In genomic region chr9:121445364-121445763, GRCm38 (mm10) we compare ENCODE assay signal across 8 mouse cellular contexts. TPM values are rescaled to one million over a fixed set of nuclear protein-coding genes. Genes with fewer than 3 reads are reported as not detected.
DNase-seq lines count a peak whose midpoint lies in the region; ATAC-seq and TF ChIP-seq lines count a peak whose summit lies in the region.

No protein-coding gene starts in this region.

- no peak overlapping the region for H3K9ac ChIP-seq in midbrain, postnatal 0 days (replicated peaks; ENCODE audit: low read length, poor library complexity, severe bottlenecking)
- no peak overlapping the region for H3K9ac ChIP-seq in midbrain, embryonic 11.5 days (ENCODE audit: low read length)
- H3K9ac ChIP-seq in liver, embryonic 12.5 days, result no peak overlapping the region

- 97% methylated on average over 2 of the region's 2 CpGs for WGBS in midbrain, postnatal 0 days
- WGBS in midbrain, embryonic 11.5 days, result 86% methylated on average over 2 of the region's 2 CpGs
- 69% methylated on average over 2 of the region's 2 CpGs for WGBS in liver, embryonic 12.5 days (ENCODE audit: insufficient replicate concordance)

- H3K4me3 ChIP-seq in midbrain, postnatal 0 days (ENCODE audit: low read depth, low read length), result no peak overlapping the region
- no peak overlapping the region for H3K4me3 ChIP-seq in midbrain, embryonic 11.5 days (ENCODE audit: low read depth, low read length)
- no peak overlapping the region for H3K4me3 ChIP-seq in liver, embryonic 12.5 days

- peak; percentile 63 for TF ChIP-seq CTCF in midbrain, postnatal 0 days (IDR thresholded peaks at IDR 0.05)

- peaks cover 86% of the 10 kb centered on the region for H3K36me3 ChIP-seq in midbrain, postnatal 0 days (ENCODE audit: insufficient read depth, low read length)
- H3K36me3 ChIP-seq in midbrain, embryonic 11.5 days (ENCODE audit: control insufficient read depth, insufficient read depth, low read length), result peaks cover 13% of the 10 kb centered on the region
- H3K36me3 ChIP-seq in liver, embryonic 12.5 days, result peaks cover 68% of the 10 kb centered on the region

- peak; percentile 41 for DNase-seq in adrenal gland, adult 2 months
- no peak for DNase-seq in adrenal gland, adult 8-10 months
- peak; percentile 29 for DNase-seq in midbrain, postnatal 0 days (ENCODE audit: low spot score)
- no peak for DNase-seq in midbrain, embryonic 11.5 days (ENCODE audit: low spot score, missing footprints)
- DNase-seq in cerebellum, postnatal 14 days, result peak; percentile 57 to 69
- peak; percentile 70 for DNase-seq in testis, postnatal 10 days (ENCODE audit: low spot score)
- DNase-seq in natural killer cell, adult 2 months (ENCODE audit: low spot score in 2 of 2), result no peak

- no peaks in the 10 kb centered on the region for H3K9me3 ChIP-seq in midbrain, postnatal 0 days (ENCODE audit: low read length)
- H3K9me3 ChIP-seq in midbrain, embryonic 11.5 days (ENCODE audit: control insufficient read depth, low read length), result no peaks in the 10 kb centered on the region
- H3K9me3 ChIP-seq in liver, embryonic 12.5 days (replicated peaks), result no peaks in the 10 kb centered on the region

- no peak overlapping the region for H3K27ac ChIP-seq in midbrain, postnatal 0 days (ENCODE audit: low read depth, low read length)
- H3K27ac ChIP-seq in midbrain, embryonic 11.5 days (ENCODE audit: low read depth, low read length), result no peak overlapping the region
- peak overlapping the region; percentile 12; the same call in 1 of the 2 replicates for H3K27ac ChIP-seq in liver, embryonic 12.5 days

- ATAC-seq in midbrain, postnatal 0 days (ENCODE audit: low FRiP score), result no peak
- ATAC-seq in midbrain, embryonic 11.5 days (ENCODE audit: low FRiP score), result no peak
- peak; percentile 71 for ATAC-seq in liver, embryonic 12.5 days

- H3K4me1 ChIP-seq in midbrain, postnatal 0 days (ENCODE audit: insufficient read depth, low read length), result no peaks in the 10 kb centered on the region
- no peaks in the 10 kb centered on the region for H3K4me1 ChIP-seq in midbrain, embryonic 11.5 days (ENCODE audit: control insufficient read depth, insufficient read depth, low read length)
- H3K4me1 ChIP-seq in liver, embryonic 12.5 days, result peaks cover 21% of the 10 kb centered on the region

- no peak overlapping the region for H3K4me2 ChIP-seq in midbrain, postnatal 0 days (ENCODE audit: low read depth, low read length, poor library complexity, severe bottlenecking)
- H3K4me2 ChIP-seq in midbrain, embryonic 11.5 days, result no peak overlapping the region
- H3K4me2 ChIP-seq in liver, embryonic 12.5 days, result no peak overlapping the region

- no peaks in the 10 kb centered on the region for H3K27me3 ChIP-seq in midbrain, postnatal 0 days (ENCODE audit: insufficient read depth, low read length)
- H3K27me3 ChIP-seq in midbrain, embryonic 11.5 days (ENCODE audit: control insufficient read depth, insufficient read depth, low read length), result no peaks in the 10 kb centered on the region
- no peaks in the 10 kb centered on the region for H3K27me3 ChIP-seq in liver, embryonic 12.5 days (replicated peaks)

RNA-seq across cellular contexts. Expression of gene Cck, which starts 50.1 kb away (rescaled TPM):
- 1 to 10 TPM in 1 of 2 experiments, not detected in 1; 1.2 TPM for total RNA-seq in adrenal gland, adult 2 months (2021)
- 1.3 and 4.0 TPM in 2 replicates for polyA plus RNA-seq in adrenal gland, adult 2 months (2012; rRNA removed)
- total RNA-seq in adrenal gland, adult 8-10 months (2022), result 1 to 10 TPM in 3 of 4 experiments, under 1 TPM in 1; 0.74 to 4.8 (median 1.4) TPM
- total RNA-seq in midbrain, postnatal 0 days (2014; rRNA removed), result 87.3 and 185 TPM in 2 replicates
- polyA plus RNA-seq in midbrain, postnatal 0 days (2015; fragmentation: Nextera tagmentation; extraction: Ambion mirVana), result 75.4 and 82.9 TPM in 2 replicates
- polyA plus RNA-seq in midbrain, embryonic 11.5 days (2014; fragmentation: Nextera tagmentation; extraction: Ambion mirVana), result 8.7 and 8.8 TPM in 2 replicates
- 1.2 and 1.5 TPM in 2 replicates for polyA plus RNA-seq in liver, embryonic 12.5 days (2016; fragmentation: Nextera tagmentation; extraction: Ambion mirVana)

Comparison
In these comparisons a context has a peak if more than half of its experiments do, and no peak if none do; other contexts are left out.
1. DNase-seq: peak in adrenal gland, adult 2 months (single experiment), midbrain, postnatal 0 days (single experiment), cerebellum, postnatal 14 days (2 of 2) and testis, postnatal 10 days (single experiment); none in adrenal gland, adult 8-10 months (single experiment), midbrain, embryonic 11.5 days (single experiment) and natural killer cell, adult 2 months (0 of 2).